Mouse (Mus musculus) liver, embryonic 14.5 days (tissue): ENCODE measurements around the gene Ccdc106.

ENCODE experiments used
- CTCF ChIP-seq: IDR thresholded peaks from 2 replicates; pipeline ENCODE4 v1.5.1; 2016; ENCODE audit warnings: antibody characterized with exemption, low read depth, control low read depth
- EP300 ChIP-seq: IDR thresholded peaks from 2 replicates; pipeline ENCODE4 v1.6.1; 2016; ENCODE audit warnings: antibody characterized with exemption, low read depth

DNA sequence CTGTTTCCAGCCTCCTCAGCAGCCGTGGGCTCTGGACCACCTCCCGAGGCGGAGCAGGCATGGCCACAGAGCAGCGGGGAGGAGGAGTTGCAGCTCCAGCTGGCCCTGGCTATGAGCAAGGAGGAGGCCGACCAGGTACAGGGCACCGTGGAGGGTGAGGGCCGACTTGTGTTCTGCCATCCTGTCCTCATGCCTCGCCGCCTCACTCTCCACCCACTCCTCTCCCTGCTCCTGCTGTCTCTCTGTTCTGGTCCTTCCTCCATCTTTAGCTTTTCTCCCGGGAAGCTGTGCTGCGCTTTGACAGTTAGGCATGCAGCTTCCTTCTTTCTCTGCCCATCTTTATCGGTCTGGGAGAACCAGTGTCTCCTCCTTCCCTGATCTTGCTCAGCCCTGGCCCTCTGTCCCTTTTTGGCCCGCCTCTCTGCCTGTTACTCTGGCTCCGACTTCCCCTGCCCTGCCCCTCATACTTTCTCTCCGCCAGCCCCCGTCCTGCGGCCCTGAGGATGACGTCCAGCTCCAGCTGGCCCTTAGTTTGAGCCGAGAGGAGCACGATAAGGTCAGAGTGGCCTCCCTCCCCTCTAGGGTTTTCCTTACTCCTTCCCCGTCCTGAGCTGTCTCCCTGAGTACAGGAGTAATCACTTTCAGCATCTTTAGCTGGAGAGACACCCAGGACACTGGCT, 72.6 kb downstream of the Ccdc106 start:
- TF ChIP-seq CTCF, result no peak
- TF ChIP-seq EP300, result no peak
